Mouse (Mus musculus) forebrain, embryonic 14.5 days (tissue): Measurements from ENCODE around the gene Cluap1. TPM values are rescaled to one million over a fixed set of nuclear protein-coding genes. Genes with fewer than 3 reads are reported as not detected.
A peak's percentile ranks its signal among the peaks of the same experiment; 100 is the strongest.

ENCODE experiments used
- ATAC-seq: fragments of 200-750 bp; cut with Nextera tagmentation; 2 replicates; pipeline ENCODE4 v1.8.0; 2017; ENCODE audit warnings: mild to moderate bottlenecking, moderate library complexity
- DNase-seq: peaks from one replicate; pipeline ENCODE4 v3.0.0-alpha.2; 2015; ENCODE audit warnings: low spot score
- H3K27ac ChIP-seq: fragments of 300-500 bp; sonication (generic); 2 replicates; pipeline ENCODE4 v1.5.1; 2014; ENCODE audit warnings: low read depth, mild to moderate bottlenecking, control low read depth, low read length, moderate library complexity
- H3K27me3 ChIP-seq: fragments of 300-500 bp; sonication (generic); replicated peaks from 2 replicates; pipeline ENCODE4 v1.6.1; 2014; ENCODE audit warnings: low read length, control low read depth, mixed read lengths; ENCODE audit not compliant: control insufficient read depth, insufficient read depth
- H3K36me3 ChIP-seq: fragments of 300-500 bp; sonication (generic); 2 replicates; pipeline ENCODE4 v1.6.1; 2014; ENCODE audit warnings: low read length, control low read depth; ENCODE audit not compliant: control insufficient read depth, insufficient read depth
- H3K4me1 ChIP-seq: fragments of 300-500 bp; sonication (generic); 2 replicates; pipeline ENCODE4 v1.6.1; 2014; ENCODE audit warnings: antibody characterized with exemption, low read length, control low read depth; ENCODE audit not compliant: control insufficient read depth, insufficient read depth
- H3K4me2 ChIP-seq: fragments of 300-500 bp; sonication (generic); 2 replicates; pipeline ENCODE4 v1.6.1; 2014; ENCODE audit warnings: mild to moderate bottlenecking, control low read depth, low read length
- H3K4me3 ChIP-seq: fragments of 300-500 bp; sonication (generic); 2 replicates; pipeline ENCODE4 v1.5.1; 2014; ENCODE audit warnings: low read depth, low read length, control low read depth
- H3K9ac ChIP-seq: fragments of 300-500 bp; sonication (generic); 2 replicates; pipeline ENCODE4 v1.6.1; 2014; ENCODE audit warnings: mild to moderate bottlenecking, low read length, control low read depth, moderate library complexity
- H3K9me3 ChIP-seq: fragments of 300-500 bp; sonication (generic); replicated peaks from 2 replicates; pipeline ENCODE4 v1.6.1; 2016; ENCODE audit warnings: low read length, control low read depth, mixed read lengths; ENCODE audit not compliant: control insufficient read depth
- WGBS: fragments of 180-500 bp; shearing (Covaris S2); extraction: QIAGEN DNeasy Blood & Tissue Kit; methylation state at CpG from one replicate; pipeline ENCODE4 v1.1.7; 2014; 5-methylcytosine and 5-hydroxymethylcytosine counted together
- polyA plus RNA-seq: library from polyadenylated mRNA; unstranded; fragments of >200 nt; fragmentation: Nextera tagmentation; extraction: Ambion mirVana; gene quantifications from 2 replicates; pipeline ENCODE4 v1.2.1, GENCODE M21; 2014

Cluap1 gene
- polyA plus RNA-seq, 1 experiment from 2014 or later, result 35.1 TPM

GRCm38 (mm10) chr16:3891621-3892295 is 16.8 kb upstream of the Cluap1 start:
- WGBS, result 94% methylated on average over 14 of the region's 14 CpGs
- no peak overlapping the region for H3K9ac ChIP-seq
- no peak for DNase-seq
- no peak for ATAC-seq
- no peaks in the 10 kb centered on the region for H3K9me3 ChIP-seq
- H3K4me3 ChIP-seq, result no peak overlapping the region
- peaks cover 14% of the 10 kb centered on the region for H3K36me3 ChIP-seq
- H3K27me3 ChIP-seq, result no peaks in the 10 kb centered on the region
- H3K27ac ChIP-seq, result no peak overlapping the region
- H3K4me2 ChIP-seq, result no peak overlapping the region
- H3K4me1 ChIP-seq, result no peaks in the 10 kb centered on the region

GRCm38 (mm10) chr16:3893739-3894138 is 14.9 kb upstream of the Cluap1 start:
- Histone ChIP-seq H3K27ac (no peak overlapping the region), H3K36me3 (peaks cover 31% of the 10 kb centered on the region), H3K27me3 (no peaks in the 10 kb centered on the region), H3K9ac (no peak overlapping the region), H3K4me1 (no peaks in the 10 kb centered on the region), H3K4me3 (no peak overlapping the region), H3K4me2 (no peak overlapping the region), H3K9me3 (no peaks in the 10 kb centered on the region)
- ATAC-seq (no peak), DNase-seq (no peak)
- 80% methylated on average over 3 of the region's 3 CpGs for WGBS

DNA sequence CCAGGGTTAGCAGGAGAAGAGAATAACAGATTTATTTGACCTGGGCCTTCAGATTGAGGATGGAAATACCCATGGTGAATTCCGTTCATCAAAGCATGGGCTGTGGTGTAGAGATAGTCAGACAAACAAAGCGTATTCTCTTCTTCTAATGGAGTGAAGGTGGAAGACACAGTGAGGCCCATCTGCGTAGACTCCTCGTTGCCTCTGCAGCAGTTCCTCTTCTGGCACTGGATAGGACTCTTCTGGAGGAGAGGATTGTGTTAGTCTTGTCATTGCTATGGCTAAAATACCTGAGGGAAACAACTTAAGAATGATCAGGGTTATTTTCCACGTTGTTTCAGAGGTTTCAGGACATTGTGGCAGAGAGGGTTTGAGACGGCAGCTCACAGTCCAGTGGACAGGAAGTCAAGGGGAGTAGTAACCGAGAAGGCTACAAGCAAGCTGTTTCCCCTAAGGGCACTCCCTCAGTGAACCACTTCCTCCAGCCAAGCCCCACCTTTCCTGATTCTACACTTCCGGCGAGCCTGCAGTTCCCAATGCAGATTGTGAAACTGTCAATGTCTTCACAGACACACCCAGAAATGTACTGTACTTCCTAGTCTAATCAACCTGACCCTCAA is 13.3 kb upstream of the Cluap1 start:
- Histone ChIP-seq H3K9ac (no peak overlapping the region), H3K4me3 (no peak overlapping the region), H3K27me3 (no peaks in the 10 kb centered on the region), H3K4me2 (no peak overlapping the region), H3K36me3 (peaks cover 45% of the 10 kb centered on the region), H3K4me1 (no peaks in the 10 kb centered on the region), H3K9me3 (no peaks in the 10 kb centered on the region), H3K27ac (no peak overlapping the region)
- no peak for ATAC-seq
- DNase-seq, result no peak
- 84% methylated on average over 9 of the region's 9 CpGs for WGBS

- H3K27ac ChIP-seq, result no peak overlapping the region
Measured at GRCm38 (mm10) chr16:3896046-3896445, 12.6 kb upstream of the Cluap1 start.

GRCm38 (mm10) chr16:3896553-3896952 is 12.0 kb upstream of the Cluap1 start:
- H3K4me3 ChIP-seq, result no peak overlapping the region
- no peak overlapping the region for H3K27ac ChIP-seq
- H3K36me3 ChIP-seq, result peaks cover 58% of the 10 kb centered on the region

More at GRCm38 (mm10) chr16:3896046-3896445, 12.6 kb upstream of the Cluap1 start:
- Histone ChIP-seq H3K4me2 (no peak overlapping the region), H3K4me3 (no peak overlapping the region), H3K27me3 (no peaks in the 10 kb centered on the region), H3K9ac (no peak overlapping the region), H3K9me3 (no peaks in the 10 kb centered on the region), H3K36me3 (peaks cover 53% of the 10 kb centered on the region), H3K4me1 (no peaks in the 10 kb centered on the region)
- ATAC-seq (no peak), DNase-seq (no peak)
- WGBS, result 91% methylated on average over 6 of the region's 6 CpGs

GRCm38 (mm10) chr16:3907471-3907870 is 1.1 kb upstream of the Cluap1 start:
- no peaks in the 10 kb centered on the region for H3K27me3 ChIP-seq
- H3K36me3 ChIP-seq, result peaks cover 41% of the 10 kb centered on the region
- no peaks in the 10 kb centered on the region for H3K9me3 ChIP-seq
- H3K9ac ChIP-seq, result no peak overlapping the region
- H3K4me2 ChIP-seq, result no peak overlapping the region
- no peak overlapping the region for H3K4me3 ChIP-seq
- ATAC-seq (no peak), DNase-seq (no peak)
- H3K27ac ChIP-seq, result no peak overlapping the region
- 83% methylated on average over 2 of the region's 2 CpGs for WGBS
- 0 out of 2 replicates have a peak, but pooled peaks cover 6% of the 10 kb centered on the region for H3K4me1 ChIP-seq

More at GRCm38 (mm10) chr16:3896553-3896952, 12.0 kb upstream of the Cluap1 start:
- H3K9me3 ChIP-seq, result no peaks in the 10 kb centered on the region
- H3K27me3 ChIP-seq, result no peaks in the 10 kb centered on the region
- 84% methylated on average over 1 of the region's 1 CpGs for WGBS
- ATAC-seq (no peak), DNase-seq (no peak)
- no peaks in the 10 kb centered on the region for H3K4me1 ChIP-seq
- H3K4me2 ChIP-seq, result no peak overlapping the region
- no peak overlapping the region for H3K9ac ChIP-seq

DNA sequence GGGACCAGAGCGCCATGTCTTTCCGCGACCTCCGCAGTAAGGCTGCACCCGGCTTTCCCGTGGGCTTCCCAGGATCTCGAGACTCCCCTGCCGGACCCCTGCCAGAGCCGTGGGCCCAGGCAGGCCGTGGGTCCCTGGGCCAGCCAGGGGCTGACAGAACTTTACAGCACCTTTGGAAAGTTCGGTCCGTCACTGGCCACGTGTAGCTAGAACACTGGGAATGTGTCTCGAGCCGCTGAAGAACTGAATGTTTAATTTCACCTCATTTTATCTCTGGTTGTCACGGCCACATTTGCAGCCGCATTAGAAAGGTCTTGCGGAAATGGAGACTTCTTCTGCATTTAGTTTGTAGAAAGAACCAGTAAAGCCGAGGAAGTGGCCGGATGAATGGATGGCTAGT is 517 bp downstream of the Cluap1 start:
- peaks cover 41% of the 10 kb centered on the region for H3K36me3 ChIP-seq
- H3K9me3 ChIP-seq, result no peaks in the 10 kb centered on the region
- H3K27ac ChIP-seq, result peak overlapping the region; percentile 68
- H3K9ac ChIP-seq, result peak overlapping the region; percentile 74
- 6% methylated on average over 20 of the region's 20 CpGs for WGBS
- H3K4me1 ChIP-seq, result 0 out of 2 replicates have a peak, but pooled peaks cover 6% of the 10 kb centered on the region
- peak overlapping the region; percentile 90 for H3K4me2 ChIP-seq
- no peaks in the 10 kb centered on the region for H3K27me3 ChIP-seq
- ATAC-seq (no peak), DNase-seq (no peak)
- H3K4me3 ChIP-seq, result peak overlapping the region; percentile 62

- no peak overlapping the region for H3K9ac ChIP-seq
- no peak overlapping the region for H3K4me3 ChIP-seq
- WGBS, result 91% methylated on average over 2 of the region's 2 CpGs
- ATAC-seq, result no peak
- no peaks in the 10 kb centered on the region for H3K9me3 ChIP-seq
- no peaks in the 10 kb centered on the region for H3K27me3 ChIP-seq
- no peak overlapping the region for H3K4me2 ChIP-seq
- H3K36me3 ChIP-seq, result peaks cover 65% of the 10 kb centered on the region
- no peak overlapping the region for H3K27ac ChIP-seq
- H3K4me1 ChIP-seq, result no peaks in the 10 kb centered on the region
- DNase-seq, result no peak
Measured at GRCm38 (mm10) chr16:3920756-3921155, 12.2 kb downstream of the Cluap1 start.

- Histone ChIP-seq H3K9me3 (no peaks in the 10 kb centered on the region), H3K9ac (no peak overlapping the region), H3K36me3 (peaks cover 72% of the 10 kb centered on the region), H3K27me3 (no peaks in the 10 kb centered on the region), H3K4me3 (no peak overlapping the region), H3K27ac (no peak overlapping the region), H3K4me2 (no peak overlapping the region), H3K4me1 (no peaks in the 10 kb centered on the region)
- WGBS, result 92% methylated on average over 3 of the region's 3 CpGs
- ATAC-seq, result no peak
- DNase-seq, result no peak
Measured at GRCm38 (mm10) chr16:3923515-3923914, 14.9 kb downstream of the Cluap1 start.
